Mouse (Mus musculus) heart, adult 2 months (tissue): Measurements from ENCODE around the gene Ss18l1.

Experiments
- CTCF ChIP-seq: fragments of 200-600 bp; IDR thresholded peaks from 2 replicates; pipeline ENCODE4 v1.8.1; 2022; ENCODE audit warnings: antibody characterized with exemption, mild to moderate bottlenecking, moderate library complexity
- EP300 ChIP-seq: fragments of 200-500 bp; IDR thresholded peaks from 2 replicates; pipeline ENCODE4 v1.6.1; 2011; ENCODE audit warnings: low read depth, low read length, control low read depth; ENCODE audit not compliant: insufficient read depth
- POLR2A ChIP-seq: fragments of 200-500 bp; IDR thresholded peaks from 2 replicates; pipeline ENCODE4 v1.6.1; 2011; ENCODE audit warnings: mild to moderate bottlenecking, low read depth, low read length, control low read depth; ENCODE audit not compliant: insufficient read depth

DNA sequence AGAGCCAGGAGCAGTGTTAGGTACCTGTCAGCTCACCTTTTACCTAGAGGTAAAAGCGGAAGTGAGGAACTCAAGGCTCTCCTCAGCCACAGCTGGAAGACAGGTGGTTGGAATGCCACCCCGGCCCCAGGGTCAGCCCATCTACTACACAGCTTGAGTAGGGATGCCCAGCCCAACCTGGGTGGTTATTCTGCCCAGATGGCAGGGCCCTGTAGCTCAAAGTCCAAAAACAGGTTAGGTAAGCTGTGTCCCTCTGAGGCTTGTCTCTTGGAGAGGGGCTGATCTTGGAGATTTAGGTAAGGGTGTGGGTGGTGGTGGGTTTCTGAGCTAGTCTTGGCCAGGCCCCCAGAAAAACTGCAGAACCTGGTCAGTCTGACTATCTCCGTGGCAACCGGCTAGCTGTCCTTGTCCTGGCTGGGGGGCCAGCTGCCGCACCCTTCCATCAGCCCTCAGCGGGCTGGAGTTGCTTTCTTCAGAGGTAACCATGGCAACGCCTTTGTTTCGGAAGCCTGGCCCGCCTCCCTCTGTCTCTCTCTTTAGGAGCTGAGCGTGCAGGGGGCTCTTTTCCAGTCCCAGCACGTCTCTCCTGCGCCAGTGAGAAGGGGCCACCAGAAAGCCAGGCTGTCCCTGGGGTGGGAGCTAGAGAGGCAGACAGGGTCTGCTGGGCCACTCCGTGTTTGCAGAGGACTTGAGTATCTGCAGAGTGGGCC lies 75.3 kb downstream of the Ss18l1 start:
- no peak for TF ChIP-seq CTCF
- no peak for TF ChIP-seq POLR2A
- no peak for TF ChIP-seq EP300
